Comparison of ENCODE assay signal across 29 mouse cellular contexts in the genomic region with DNA sequence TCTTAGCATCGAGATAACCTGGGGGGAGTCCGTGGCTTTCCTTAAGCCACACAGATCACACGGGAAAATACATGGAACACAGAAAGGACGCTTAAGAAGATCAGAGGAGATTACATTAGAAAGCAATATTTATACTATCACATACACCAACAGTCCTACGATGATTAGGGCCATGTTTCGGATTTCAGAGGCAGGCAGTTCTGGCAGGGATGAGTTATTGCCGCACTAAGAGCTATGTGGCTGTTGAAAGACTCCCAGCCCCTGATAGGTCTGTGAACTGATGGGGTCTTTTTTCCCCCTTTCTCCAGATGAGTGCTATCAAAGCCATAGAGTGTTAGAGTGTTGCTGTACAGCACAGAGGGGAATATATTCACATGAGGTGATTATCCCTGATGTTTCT.
A peak's percentile ranks its signal among the peaks of the same experiment; 100 is the strongest.
DNase-seq lines count a peak whose midpoint lies in the region; ATAC-seq and TF ChIP-seq lines count a peak whose summit lies in the region.
"Had no signal": no experiment of that assay in that cellular context is flagged by ENCODE, and none has a peak within 500 bp of the region (broad histone marks: within the 10 kb centered on the region; RNA-seq: fewer than 3 reads in every experiment).

No protein-coding gene starts in this region.

- H3K4me1 ChIP-seq in kidney, embryonic 14.5 days (ENCODE audit: control insufficient read depth, insufficient read depth, low read length), result no peaks in the 10 kb centered on the region
- peaks cover 44% of the 10 kb centered on the region for H3K4me1 ChIP-seq in limb, embryonic 10.5 days
- no peaks in the 10 kb centered on the region for H3K4me1 ChIP-seq in lung, postnatal 0 days (ENCODE audit: insufficient read depth, low read depth, low read length)
- H3K4me1 ChIP-seq: forebrain, embryonic 10.5 days; forebrain, embryonic 13.5 days; hindbrain, embryonic 10.5 days had no signal

- no peak for DNase-seq in kidney, postnatal 14 days
- DNase-seq in limb, embryonic 10.5 days (ENCODE audit: low spot score), result peak; percentile 57
- peak; percentile 34 for DNase-seq in yolk sac, embryonic 10.5 days (ENCODE audit: low spot score)
- DNase-seq in lung, postnatal 0 days (ENCODE audit: low spot score), result no peak
- DNase-seq in ovary, postnatal 36 days (ENCODE audit: low spot score), result no peak
- DNase-seq: adrenal gland, postnatal 14 days; B cell, adult 2 months; cerebellum, adult 11-12 months; cerebellum, adult 8-10 months; cerebellum, postnatal 10 days; cerebellum, postnatal 36 days; gastrocnemius, postnatal 25 days; heart, adult 18-20 months; heart, postnatal 10 days; heart, postnatal 36 days had no signal

- no peak overlapping the region for H3K9ac ChIP-seq in kidney, embryonic 14.5 days (ENCODE audit: low read depth, low read length)
- no peak overlapping the region for H3K9ac ChIP-seq in lung, postnatal 0 days (replicated peaks; ENCODE audit: low read depth)
- H3K9ac ChIP-seq: forebrain, embryonic 13.5 days; heart, embryonic 12.5 days; heart, embryonic 15.5 days; hindbrain, embryonic 14.5 days had no signal

- no peak overlapping the region for H3K4me3 ChIP-seq in kidney, embryonic 14.5 days (ENCODE audit: low read length)
- H3K4me3 ChIP-seq in limb, embryonic 10.5 days, result no peak overlapping the region
- H3K4me3 ChIP-seq in lung, postnatal 0 days (ENCODE audit: low read depth, low read length), result no peak overlapping the region
- H3K4me3 ChIP-seq: forebrain, embryonic 10.5 days; forebrain, embryonic 13.5 days; heart, embryonic 12.5 days; heart, embryonic 15.5 days; hindbrain, embryonic 10.5 days had no signal

- no peaks in the 10 kb centered on the region for H3K9me3 ChIP-seq in kidney, embryonic 14.5 days (ENCODE audit: control insufficient read depth, low read length)
- H3K9me3 ChIP-seq in limb, embryonic 10.5 days (replicated peaks), result no peaks in the 10 kb centered on the region
- no peaks in the 10 kb centered on the region for H3K9me3 ChIP-seq in lung, postnatal 0 days (ENCODE audit: low read length)
- H3K9me3 ChIP-seq: forebrain, embryonic 10.5 days; forebrain, embryonic 13.5 days; G1E; heart, embryonic 12.5 days; heart, embryonic 15.5 days; hindbrain, embryonic 10.5 days had no signal

- no peak for TF ChIP-seq CTCF in lung, postnatal 0 days (IDR thresholded peaks at IDR 0.05)

- TF ChIP-seq EP300 in lung, postnatal 0 days (IDR thresholded peaks at IDR 0.05), result no peak

- H3K4me2 ChIP-seq in kidney, embryonic 14.5 days (replicated peaks; ENCODE audit: low read depth, low read length), result no peak overlapping the region
- no peak overlapping the region for H3K4me2 ChIP-seq in lung, postnatal 0 days (replicated peaks; ENCODE audit: low read depth, low read length)
- H3K4me2 ChIP-seq: forebrain, embryonic 13.5 days; heart, embryonic 12.5 days; heart, embryonic 15.5 days; hindbrain, embryonic 14.5 days had no signal

- H3K36me3 ChIP-seq in kidney, embryonic 14.5 days (ENCODE audit: control insufficient read depth, insufficient read depth, low read length), result no peaks in the 10 kb centered on the region
- H3K36me3 ChIP-seq in limb, embryonic 10.5 days, result no peaks in the 10 kb centered on the region
- no peaks in the 10 kb centered on the region for H3K36me3 ChIP-seq in lung, postnatal 0 days (ENCODE audit: insufficient read depth, low read length)
- H3K36me3 ChIP-seq: forebrain, embryonic 10.5 days; G1E; heart, embryonic 12.5 days; heart, embryonic 15.5 days; hindbrain, embryonic 10.5 days had no signal

- WGBS in kidney, embryonic 14.5 days, result 48% methylated on average over 7 of the region's 7 CpGs
- 27% methylated on average over 7 of the region's 7 CpGs for WGBS in limb, embryonic 10.5 days
- WGBS in lung, postnatal 0 days, result 47% methylated on average over 7 of the region's 7 CpGs

- H3K27me3 ChIP-seq in kidney, embryonic 14.5 days (ENCODE audit: control insufficient read depth, insufficient read depth, low read length), result no peaks in the 10 kb centered on the region
- no peaks in the 10 kb centered on the region for H3K27me3 ChIP-seq in limb, embryonic 10.5 days (ENCODE audit: low read depth, poor library complexity, severe bottlenecking)
- H3K27me3 ChIP-seq in lung, postnatal 0 days (replicated peaks; ENCODE audit: insufficient read depth, low read length), result no peaks in the 10 kb centered on the region
- H3K27me3 ChIP-seq: CH12.LX; forebrain, embryonic 13.5 days; heart, embryonic 12.5 days; heart, embryonic 15.5 days; Patski had no signal

- H3K27ac ChIP-seq in kidney, embryonic 14.5 days (ENCODE audit: low read depth, low read length), result no peak overlapping the region
- 0 out of 2 replicates have a peak overlapping the region, but pooled peaks have one; percentile 53 for H3K27ac ChIP-seq in limb, embryonic 10.5 days
- no peak overlapping the region for H3K27ac ChIP-seq in lung, postnatal 0 days (ENCODE audit: low read length)
- H3K27ac ChIP-seq: forebrain, embryonic 10.5 days; forebrain, embryonic 13.5 days; heart, embryonic 15.5 days; hindbrain, embryonic 10.5 days; hindbrain, embryonic 14.5 days; hindbrain, postnatal 0 days had no signal

- 0 out of 2 replicates have a peak, but pooled peaks have one; percentile 28 for ATAC-seq in kidney, embryonic 14.5 days (ENCODE audit: low FRiP score, low TSS enrichment)
- ATAC-seq in lung, postnatal 0 days, result no peak
- ATAC-seq: forebrain, embryonic 13.5 days; forebrain, embryonic 16.5 days; hindbrain, postnatal 0 days; inflammation-experienced regulatory T-cells, adult 6 months; intestine, embryonic 16.5 days; Patski had no signal

Comparison
In these comparisons a context has a peak if more than half of its experiments do, and no peak if none do; other contexts are left out.
1. DNase-seq: peak in limb, embryonic 10.5 days (single experiment) and yolk sac, embryonic 10.5 days (single experiment); none in kidney, postnatal 14 days (single experiment), lung, postnatal 0 days (single experiment) and ovary, postnatal 36 days (single experiment).